Mouse (Mus musculus): ENCODE data around the gene Adamts2. TPM values are rescaled to one million over a fixed set of nuclear protein-coding genes. Genes with fewer than 3 reads are reported as not detected.
A peak's percentile ranks its signal among the peaks of the same experiment; 100 is the strongest.

The Adamts2 gene
- polyA plus RNA-seq, 1 experiment from 2014 or later, result 5.7 TPM

DNA sequence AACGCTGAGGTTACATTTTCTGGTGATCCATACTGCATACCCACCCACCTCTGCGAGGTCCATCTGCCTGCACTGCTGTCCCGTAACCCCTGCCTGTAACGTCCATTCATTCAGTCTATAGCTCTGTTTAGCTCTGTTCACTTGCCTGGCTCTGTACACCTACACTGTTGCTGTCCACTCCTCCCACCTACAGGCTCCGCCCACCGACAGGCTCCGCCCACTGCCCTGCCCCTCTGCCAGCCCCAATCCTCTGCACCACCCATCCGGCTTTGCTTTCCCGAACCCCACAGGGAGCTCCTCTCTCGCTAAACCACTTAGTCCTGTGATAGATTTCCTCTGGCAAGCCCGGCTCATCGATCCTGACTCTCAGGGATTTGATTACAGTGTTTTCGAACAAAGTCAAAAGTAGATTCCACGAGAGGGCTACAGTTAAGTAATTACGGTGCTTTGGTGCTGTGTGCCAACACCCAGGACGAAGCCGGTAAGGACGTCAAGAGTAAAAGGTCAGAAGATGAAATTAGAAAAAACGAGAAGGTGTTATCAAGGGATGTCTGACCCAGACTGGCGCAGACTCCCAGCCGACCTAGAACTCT lies 111.8 kb downstream of the Adamts2 start:
- H3K4me3 ChIP-seq (ENCODE audit: low read length), result peak overlapping the region; percentile 16; the same call in 1 of the 2 replicates
- no peak overlapping the region for H3K9ac ChIP-seq (replicated peaks; ENCODE audit: low read length)
- peak overlapping the region; percentile 37 for H3K4me2 ChIP-seq (replicated peaks; ENCODE audit: low read depth, low read length)
- 30% methylated on average over 21 of the region's 21 CpGs for WGBS
- H3K4me1 ChIP-seq (ENCODE audit: insufficient read depth, low read length), result 0 out of 2 replicates have a peak, but pooled peaks cover 4% of the 10 kb centered on the region
- H3K9me3 ChIP-seq (ENCODE audit: low read length), result no peaks in the 10 kb centered on the region
- no peaks in the 10 kb centered on the region for H3K27me3 ChIP-seq (ENCODE audit: insufficient read depth, low read length)
- ATAC-seq (ENCODE audit: low FRiP score, low TSS enrichment), result peak; percentile 59; the same call in 1 of the 2 replicates
- H3K36me3 ChIP-seq (ENCODE audit: insufficient read depth, low read length), result no peaks in the 10 kb centered on the region
- H3K27ac ChIP-seq (ENCODE audit: low read length), result no peak overlapping the region

DNA sequence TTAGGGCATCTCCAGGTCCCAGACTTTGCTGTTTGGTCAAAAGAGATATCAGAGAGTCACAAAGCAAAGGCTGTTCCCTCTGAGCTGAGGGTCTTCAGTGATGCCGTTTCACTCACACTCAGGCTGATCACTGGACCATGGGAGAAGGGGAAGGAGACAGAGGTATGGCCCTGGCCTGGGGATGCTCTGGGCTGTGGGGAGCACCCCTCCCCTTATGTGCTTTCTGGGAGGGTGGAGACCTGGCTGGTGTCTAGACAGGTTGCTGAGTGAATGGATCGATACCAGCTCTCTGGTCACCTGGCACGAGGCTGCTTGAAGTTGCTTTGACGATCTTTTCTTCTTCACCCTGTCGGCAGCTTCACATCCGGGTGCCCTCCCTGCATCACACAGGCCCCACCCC lies 113.2 kb downstream of the Adamts2 start:
- Histone ChIP-seq H3K36me3 (ENCODE audit: insufficient read depth, low read length) (no peaks in the 10 kb centered on the region), H3K4me3 (ENCODE audit: low read length) (no peak overlapping the region), H3K4me2 (replicated peaks; ENCODE audit: low read depth, low read length) (no peak overlapping the region), H3K9me3 (ENCODE audit: low read length) (no peaks in the 10 kb centered on the region), H3K27me3 (ENCODE audit: insufficient read depth, low read length) (no peaks in the 10 kb centered on the region), H3K4me1 (ENCODE audit: insufficient read depth, low read length) (0 out of 2 replicates have a peak, but pooled peaks cover 4% of the 10 kb centered on the region), H3K9ac (replicated peaks; ENCODE audit: low read length) (no peak overlapping the region), H3K27ac (ENCODE audit: low read length) (no peak overlapping the region)
- WGBS, result 61% methylated on average over 6 of the region's 6 CpGs
- no peak for ATAC-seq (ENCODE audit: low FRiP score, low TSS enrichment)

DNA sequence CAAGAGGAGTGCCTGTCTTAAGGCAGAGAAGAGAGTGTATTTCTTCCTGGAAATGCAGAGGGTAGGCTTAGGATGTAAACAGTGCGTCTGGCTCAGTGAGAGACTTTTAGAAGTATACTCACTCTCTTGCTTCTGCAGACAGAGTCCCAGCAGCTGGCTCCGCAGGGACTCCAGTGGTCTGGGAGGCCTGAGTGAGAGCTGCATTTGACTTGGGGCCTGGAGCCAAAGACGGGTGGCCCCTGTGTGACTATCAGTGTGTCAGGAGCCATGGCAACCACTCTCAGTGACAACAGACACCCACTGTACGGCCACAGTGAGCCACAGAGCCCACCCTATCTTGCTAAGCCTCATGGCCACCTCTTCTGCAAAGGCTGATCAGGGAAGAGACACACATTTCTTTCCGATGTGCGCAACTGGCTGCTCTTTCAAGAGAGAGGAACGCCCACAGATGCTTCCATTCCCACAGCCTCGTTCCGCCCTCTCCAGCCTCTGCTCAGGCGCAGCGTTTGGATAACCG lies 115.6 kb downstream of the Adamts2 start:
- Histone ChIP-seq H3K27ac (ENCODE audit: low read length) (no peak overlapping the region), H3K27me3 (ENCODE audit: insufficient read depth, low read length) (no peaks in the 10 kb centered on the region), H3K4me3 (ENCODE audit: low read length) (no peak overlapping the region), H3K4me1 (ENCODE audit: insufficient read depth, low read length) (peaks cover 15% of the 10 kb centered on the region; the same call in 1 of the 2 replicates), H3K4me2 (replicated peaks; ENCODE audit: low read depth, low read length) (no peak overlapping the region), H3K9ac (replicated peaks; ENCODE audit: low read length) (no peak overlapping the region), H3K36me3 (ENCODE audit: insufficient read depth, low read length) (no peaks in the 10 kb centered on the region), H3K9me3 (ENCODE audit: low read length) (no peaks in the 10 kb centered on the region)
- no peak for ATAC-seq (ENCODE audit: low FRiP score, low TSS enrichment)
- WGBS, result 68% methylated on average over 12 of the region's 12 CpGs

DNA sequence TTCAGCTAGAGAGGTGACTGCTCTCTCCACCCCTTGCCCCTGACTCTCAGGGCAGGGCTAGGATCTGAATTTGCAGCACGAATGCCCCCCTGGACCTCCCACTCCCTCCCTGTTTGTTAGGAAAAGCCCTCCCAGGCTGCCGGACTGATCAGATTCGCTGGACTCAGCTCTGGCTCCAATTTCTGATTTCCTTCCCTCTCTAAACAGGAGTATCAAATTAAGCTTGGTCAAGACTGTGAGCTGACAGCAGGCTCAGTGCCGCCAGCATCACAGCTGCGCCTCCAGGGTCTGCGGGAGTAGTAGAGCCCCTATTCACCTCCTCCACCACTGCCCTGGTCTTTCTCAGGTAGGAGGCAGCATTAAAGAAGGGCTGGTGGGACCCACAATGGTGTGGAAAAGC lies 117.0 kb downstream of the Adamts2 start:
- Histone ChIP-seq H3K36me3 (ENCODE audit: insufficient read depth, low read length) (no peaks in the 10 kb centered on the region), H3K4me2 (replicated peaks; ENCODE audit: low read depth, low read length) (no peak overlapping the region), H3K27me3 (ENCODE audit: insufficient read depth, low read length) (no peaks in the 10 kb centered on the region), H3K4me3 (ENCODE audit: low read length) (no peak overlapping the region), H3K4me1 (ENCODE audit: insufficient read depth, low read length) (peaks cover 11% of the 10 kb centered on the region; the same call in 1 of the 2 replicates), H3K9me3 (ENCODE audit: low read length) (no peaks in the 10 kb centered on the region), H3K9ac (replicated peaks; ENCODE audit: low read length) (no peak overlapping the region), H3K27ac (ENCODE audit: low read length) (no peak overlapping the region)
- peak; percentile 33; the same call in 1 of the 2 replicates for ATAC-seq (ENCODE audit: low FRiP score, low TSS enrichment)
- WGBS, result 20% methylated on average over 6 of the region's 6 CpGs

DNA sequence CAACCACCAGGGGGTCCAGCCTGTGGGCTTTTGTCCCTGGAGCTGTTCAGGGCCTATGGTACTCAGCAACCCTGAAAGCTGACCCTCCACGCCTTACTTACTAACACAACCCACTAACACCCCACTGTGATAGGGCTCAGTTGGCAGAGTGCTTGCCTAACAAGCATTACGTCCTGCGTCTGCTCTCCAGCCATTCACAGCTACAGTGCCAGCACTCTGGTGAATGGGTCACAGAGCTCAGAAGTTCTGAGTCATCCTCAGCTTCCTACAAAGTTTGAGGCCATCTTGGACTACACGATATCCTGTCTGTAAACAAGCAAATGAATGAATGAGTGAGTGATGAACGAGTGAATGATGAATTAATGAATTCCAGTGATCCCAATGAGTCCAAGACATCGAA lies 118.5 kb downstream of the Adamts2 start:
- no peak overlapping the region for H3K4me3 ChIP-seq (ENCODE audit: low read length)
- 74% methylated on average over 6 of the region's 6 CpGs for WGBS
- ATAC-seq (ENCODE audit: low FRiP score, low TSS enrichment), result no peak
- H3K27me3 ChIP-seq (ENCODE audit: insufficient read depth, low read length), result no peaks in the 10 kb centered on the region
- H3K9ac ChIP-seq (replicated peaks; ENCODE audit: low read length), result no peak overlapping the region
- H3K27ac ChIP-seq (ENCODE audit: low read length), result no peak overlapping the region
- peaks cover 11% of the 10 kb centered on the region; the same call in 1 of the 2 replicates for H3K4me1 ChIP-seq (ENCODE audit: insufficient read depth, low read length)
- no peaks in the 10 kb centered on the region for H3K9me3 ChIP-seq (ENCODE audit: low read length)
- no peaks in the 10 kb centered on the region for H3K36me3 ChIP-seq (ENCODE audit: insufficient read depth, low read length)
- no peak overlapping the region for H3K4me2 ChIP-seq (replicated peaks; ENCODE audit: low read depth, low read length)

DNA sequence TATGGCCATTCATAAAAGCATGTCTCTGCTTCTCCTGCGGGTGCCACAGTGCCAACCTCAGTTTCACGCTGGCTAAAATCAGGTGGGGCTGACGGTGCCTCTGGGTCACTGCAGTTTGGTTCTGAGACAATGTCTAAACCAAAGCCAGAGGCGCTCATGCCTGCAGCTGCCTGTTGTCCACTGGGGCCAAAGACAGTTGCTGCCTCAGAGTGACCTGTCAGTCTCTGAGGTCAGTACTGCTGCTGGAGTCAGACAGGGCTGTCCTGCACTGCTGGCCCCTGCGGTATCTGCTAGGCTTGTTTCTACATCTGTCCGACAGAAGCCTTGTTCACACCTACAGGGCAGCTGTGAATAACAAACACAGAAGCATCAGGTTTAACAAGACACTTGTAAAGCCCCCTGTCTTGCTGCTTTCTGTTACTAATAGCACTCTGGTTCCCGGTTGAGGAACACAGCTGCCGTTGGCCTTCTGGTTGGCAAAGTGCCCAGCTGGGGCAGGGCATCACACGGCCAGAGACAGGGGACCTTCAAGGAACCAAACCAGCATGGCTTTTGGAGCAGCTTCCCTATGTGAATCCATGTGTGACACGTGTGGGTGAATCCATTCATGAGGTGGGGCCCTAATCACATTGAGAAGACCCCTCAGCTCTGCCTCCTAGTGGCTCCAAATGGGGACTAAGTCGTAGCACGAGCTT lies 119.1 kb downstream of the Adamts2 start:
- Histone ChIP-seq H3K9ac (replicated peaks; ENCODE audit: low read length) (no peak overlapping the region), H3K4me3 (ENCODE audit: low read length) (no peak overlapping the region), H3K27ac (ENCODE audit: low read length) (no peak overlapping the region), H3K27me3 (ENCODE audit: insufficient read depth, low read length) (no peaks in the 10 kb centered on the region), H3K4me1 (ENCODE audit: insufficient read depth, low read length) (peaks cover 11% of the 10 kb centered on the region; the same call in 1 of the 2 replicates), H3K4me2 (replicated peaks; ENCODE audit: low read depth, low read length) (no peak overlapping the region), H3K36me3 (ENCODE audit: insufficient read depth, low read length) (no peaks in the 10 kb centered on the region), H3K9me3 (ENCODE audit: low read length) (no peaks in the 10 kb centered on the region)
- 43% methylated on average over 12 of the region's 12 CpGs for WGBS
- no peak for ATAC-seq (ENCODE audit: low FRiP score, low TSS enrichment)

DNA sequence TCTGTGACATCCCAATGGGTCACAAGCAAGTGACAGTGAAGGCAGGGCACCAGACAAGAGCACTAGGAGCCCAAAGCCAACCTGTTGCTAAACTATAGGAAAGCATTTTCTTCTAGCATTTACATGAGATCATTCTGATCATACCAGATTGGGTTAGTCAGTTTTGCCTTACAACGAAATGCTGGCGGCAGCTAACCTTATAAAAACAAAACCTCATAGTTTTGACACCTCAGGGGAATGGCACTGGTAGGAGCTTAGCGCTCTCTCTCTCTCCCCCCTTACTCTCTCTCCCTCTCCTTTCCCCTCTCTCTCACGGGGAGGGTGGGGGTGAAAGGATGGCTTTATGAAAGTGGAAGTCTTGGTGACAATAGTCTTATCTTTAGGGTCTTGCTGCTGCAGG lies 123.7 kb downstream of the Adamts2 start:
- ATAC-seq (ENCODE audit: low FRiP score, low TSS enrichment), result no peak
- Histone ChIP-seq H3K27ac (ENCODE audit: low read length) (no peak overlapping the region), H3K27me3 (ENCODE audit: insufficient read depth, low read length) (no peaks in the 10 kb centered on the region), H3K36me3 (ENCODE audit: insufficient read depth, low read length) (no peaks in the 10 kb centered on the region), H3K4me2 (replicated peaks; ENCODE audit: low read depth, low read length) (no peak overlapping the region), H3K4me3 (ENCODE audit: low read length) (no peak overlapping the region), H3K9ac (replicated peaks; ENCODE audit: low read length) (no peak overlapping the region), H3K9me3 (ENCODE audit: low read length) (no peaks in the 10 kb centered on the region), H3K4me1 (ENCODE audit: insufficient read depth, low read length) (peaks cover 9% of the 10 kb centered on the region; the same call in 1 of the 2 replicates)
- 64% methylated on average over 4 of the region's 4 CpGs for WGBS

DNA sequence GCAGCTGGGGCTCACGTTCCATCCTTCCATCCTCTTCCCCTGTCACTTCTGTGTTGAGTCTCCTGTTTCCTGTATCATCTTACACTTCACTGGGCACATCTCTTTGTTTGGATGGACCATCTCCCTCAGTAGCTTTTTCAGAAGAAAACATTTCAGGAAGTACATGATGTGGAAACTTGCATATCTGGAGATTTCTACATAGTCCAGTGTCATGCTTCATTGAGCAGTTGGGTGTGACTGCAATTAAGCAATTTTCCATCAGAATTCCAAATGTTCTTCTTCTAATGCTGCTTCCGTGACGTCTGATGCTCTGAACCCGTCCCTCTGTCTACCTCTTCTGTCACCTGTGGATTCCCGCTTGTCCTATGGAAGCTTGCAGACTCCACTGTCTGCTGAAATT lies 124.2 kb downstream of the Adamts2 start:
- Histone ChIP-seq H3K27me3 (ENCODE audit: insufficient read depth, low read length) (no peaks in the 10 kb centered on the region), H3K4me1 (ENCODE audit: insufficient read depth, low read length) (peaks cover 4% of the 10 kb centered on the region; the same call in 1 of the 2 replicates), H3K36me3 (ENCODE audit: insufficient read depth, low read length) (no peaks in the 10 kb centered on the region), H3K9ac (replicated peaks; ENCODE audit: low read length) (no peak overlapping the region), H3K4me2 (replicated peaks; ENCODE audit: low read depth, low read length) (no peak overlapping the region), H3K27ac (ENCODE audit: low read length) (no peak overlapping the region), H3K9me3 (ENCODE audit: low read length) (no peaks in the 10 kb centered on the region), H3K4me3 (ENCODE audit: low read length) (no peak overlapping the region)
- 67% methylated on average over 5 of the region's 5 CpGs for WGBS
- ATAC-seq (ENCODE audit: low FRiP score, low TSS enrichment), result no peak

DNA sequence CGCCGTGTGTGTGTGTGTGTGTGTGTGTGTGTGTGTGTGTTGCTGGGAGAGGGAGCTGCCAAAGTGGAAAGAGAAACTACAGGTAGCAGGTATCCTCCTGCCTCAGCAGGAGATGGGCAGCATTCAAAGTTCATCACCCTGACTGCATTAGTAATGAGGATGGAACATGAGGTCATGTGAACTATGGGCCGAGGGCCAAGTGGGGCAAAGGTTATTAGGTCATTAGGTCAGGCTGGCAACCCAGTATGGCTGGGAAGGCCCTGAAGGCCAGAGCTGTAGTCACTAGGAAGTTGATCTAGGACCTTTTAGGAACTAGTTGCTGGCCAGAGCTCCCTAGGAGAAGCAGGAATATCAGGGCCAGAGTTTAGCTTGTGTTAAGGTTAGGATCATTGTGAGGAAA lies 131.3 kb downstream of the Adamts2 start:
- no peak for ATAC-seq (ENCODE audit: low FRiP score, low TSS enrichment)
- no peak overlapping the region for H3K27ac ChIP-seq (ENCODE audit: low read length)
- no peaks in the 10 kb centered on the region for H3K4me1 ChIP-seq (ENCODE audit: insufficient read depth, low read length)
- no peaks in the 10 kb centered on the region for H3K36me3 ChIP-seq (ENCODE audit: insufficient read depth, low read length)
- no peaks in the 10 kb centered on the region for H3K9me3 ChIP-seq (ENCODE audit: low read length)
- H3K9ac ChIP-seq (replicated peaks; ENCODE audit: low read length), result no peak overlapping the region
- 58% methylated on average over 3 of the region's 3 CpGs for whole genome bisulfite sequencing
- no peak overlapping the region for H3K4me2 ChIP-seq (replicated peaks; ENCODE audit: low read depth, low read length)
- H3K27me3 ChIP-seq (ENCODE audit: insufficient read depth, low read length), result no peaks in the 10 kb centered on the region
- H3K4me3 ChIP-seq (ENCODE audit: low read length), result no peak overlapping the region

DNA sequence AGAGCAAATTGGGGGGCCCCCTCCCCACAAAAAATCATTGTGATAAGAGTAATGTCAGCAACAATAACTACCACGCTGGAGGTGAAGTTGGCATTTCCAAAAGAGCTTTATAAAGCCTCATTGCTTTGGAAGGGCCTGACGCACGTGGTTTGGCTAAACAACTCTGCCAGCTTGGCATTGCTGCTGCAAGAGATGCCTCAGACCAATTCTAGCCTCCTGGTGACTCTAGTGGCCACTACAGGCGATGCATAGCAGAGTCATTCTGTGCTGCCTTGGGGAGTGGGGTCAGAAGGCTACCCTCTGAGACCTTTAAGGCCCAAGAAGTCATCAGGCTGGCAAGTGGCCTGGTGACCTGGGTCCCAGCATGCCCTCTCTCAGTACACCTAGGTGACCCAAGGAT lies 132.2 kb downstream of the Adamts2 start:
- H3K36me3 ChIP-seq (ENCODE audit: insufficient read depth, low read length), result no peaks in the 10 kb centered on the region
- WGBS, result 69% methylated on average over 4 of the region's 4 CpGs

More for the DNA sequence above, 132.2 kb downstream of the Adamts2 start:
- Histone ChIP-seq H3K27ac (ENCODE audit: low read length) (no peak overlapping the region), H3K4me3 (ENCODE audit: low read length) (no peak overlapping the region), H3K4me2 (replicated peaks; ENCODE audit: low read depth, low read length) (no peak overlapping the region), H3K9me3 (ENCODE audit: low read length) (no peaks in the 10 kb centered on the region), H3K4me1 (ENCODE audit: insufficient read depth, low read length) (no peaks in the 10 kb centered on the region), H3K9ac (replicated peaks; ENCODE audit: low read length) (no peak overlapping the region), H3K27me3 (ENCODE audit: insufficient read depth, low read length) (no peaks in the 10 kb centered on the region)
- no peak for ATAC-seq (ENCODE audit: low FRiP score, low TSS enrichment)

All from kidney, embryonic 16.5 days (tissue).